In the genomic region with DNA sequence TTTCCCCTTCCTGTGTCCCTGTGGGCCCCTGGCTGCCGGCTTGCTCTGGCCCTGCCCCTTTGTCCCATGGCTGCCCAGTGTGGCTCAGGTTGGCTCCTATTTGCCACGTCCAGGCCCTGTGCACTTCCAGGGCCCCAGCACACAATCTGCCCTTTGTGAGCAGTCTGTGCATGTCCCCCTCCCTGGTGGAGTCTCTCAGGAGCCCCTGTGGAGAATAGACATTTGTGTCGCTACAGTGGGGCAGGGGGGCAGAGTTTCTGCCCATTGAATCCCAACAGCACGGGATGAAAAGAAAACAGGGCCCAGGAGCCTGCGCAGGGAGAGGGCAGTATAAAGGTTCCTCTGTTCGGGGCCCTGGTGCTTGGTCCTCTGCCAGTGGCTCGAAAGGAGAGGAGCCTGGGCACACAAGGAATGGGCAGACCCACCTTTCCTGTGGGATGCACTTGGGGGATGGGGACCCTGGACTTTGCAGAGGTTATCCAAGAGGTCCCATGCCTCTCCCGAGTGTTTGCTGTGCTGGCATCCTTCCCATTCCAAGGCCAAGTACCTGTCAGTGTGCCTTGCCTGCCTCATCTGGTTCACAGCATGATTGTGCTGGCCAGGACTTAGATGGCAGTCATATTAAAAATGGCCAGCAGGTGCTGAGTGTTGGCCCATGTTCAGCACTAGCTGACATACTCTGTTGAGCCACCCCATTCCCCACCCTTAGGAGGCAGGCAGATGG, we compare ENCODE assay signal across 8 mouse cellular contexts. TPM values are rescaled to one million over a fixed set of nuclear protein-coding genes. Genes with fewer than 3 reads are reported as not detected.
DNase-seq lines count a peak whose midpoint lies in the region; ATAC-seq lines count a peak whose summit lies in the region.

No protein-coding gene starts in this region.

- no peak overlapping the region for H3K4me3 ChIP-seq in forebrain, embryonic 12.5 days (replicated peaks)
- no peak overlapping the region for H3K4me3 ChIP-seq in limb, embryonic 13.5 days
- no peak overlapping the region for H3K4me3 ChIP-seq in neural tube, embryonic 14.5 days (ENCODE audit: low read depth, low read length)

- DNase-seq in heart, postnatal 4 days = peak; percentile 25
- no peak for DNase-seq in heart, adult 9 months (ENCODE audit: low spot score in 2 of 2)
- peak; percentile 64 for DNase-seq in kidney, adult 9 months
- no peak for DNase-seq in gastrocnemius, postnatal 10 days
- DNase-seq in adrenal gland, postnatal 14 days = no peak

- H3K27me3 ChIP-seq in forebrain, embryonic 12.5 days = no peaks in the 10 kb centered on the region
- H3K27me3 ChIP-seq in limb, embryonic 13.5 days = no peaks in the 10 kb centered on the region
- no peaks in the 10 kb centered on the region for H3K27me3 ChIP-seq in neural tube, embryonic 14.5 days (ENCODE audit: control insufficient read depth, insufficient read depth, low read length)

- no peak overlapping the region for H3K9ac ChIP-seq in forebrain, embryonic 12.5 days
- peak overlapping the region; percentile 25; the same call in 1 of the 2 replicates for H3K9ac ChIP-seq in limb, embryonic 13.5 days
- no peak overlapping the region for H3K9ac ChIP-seq in neural tube, embryonic 14.5 days (replicated peaks; ENCODE audit: low read depth, low read length)

- H3K36me3 ChIP-seq in forebrain, embryonic 12.5 days (replicated peaks) = peaks cover 41% of the 10 kb centered on the region
- peaks cover 43% of the 10 kb centered on the region for H3K36me3 ChIP-seq in limb, embryonic 13.5 days
- no peaks in the 10 kb centered on the region for H3K36me3 ChIP-seq in neural tube, embryonic 14.5 days (ENCODE audit: control insufficient read depth, insufficient read depth, low read length)

- peak; percentile 92 for ATAC-seq in forebrain, embryonic 12.5 days (ENCODE audit: low FRiP score)
- peak; percentile 74 for ATAC-seq in limb, embryonic 13.5 days (ENCODE audit: low FRiP score, low read depth)
- peak; percentile 93 for ATAC-seq in neural tube, embryonic 14.5 days (ENCODE audit: low read depth)

- WGBS in forebrain, embryonic 12.5 days = 32% methylated on average over 8 of the region's 8 CpGs
- WGBS in limb, embryonic 13.5 days = 69% methylated on average over 8 of the region's 8 CpGs
- WGBS in neural tube, embryonic 14.5 days = 32% methylated on average over 8 of the region's 8 CpGs

- peak overlapping the region; percentile 92 for H3K27ac ChIP-seq in forebrain, embryonic 12.5 days
- H3K27ac ChIP-seq in limb, embryonic 13.5 days = peak overlapping the region; percentile 76
- peak overlapping the region; percentile 78 for H3K27ac ChIP-seq in neural tube, embryonic 14.5 days (ENCODE audit: low read depth, low read length)

- peaks cover 21% of the 10 kb centered on the region for H3K4me1 ChIP-seq in forebrain, embryonic 12.5 days
- H3K4me1 ChIP-seq in limb, embryonic 13.5 days = peaks cover 7% of the 10 kb centered on the region; the same call in 1 of the 2 replicates
- H3K4me1 ChIP-seq in neural tube, embryonic 14.5 days (ENCODE audit: control insufficient read depth, insufficient read depth, low read length) = no peaks in the 10 kb centered on the region; the same call in 1 of the 2 replicates

- H3K9me3 ChIP-seq in forebrain, embryonic 12.5 days = no peaks in the 10 kb centered on the region
- H3K9me3 ChIP-seq in limb, embryonic 13.5 days = no peaks in the 10 kb centered on the region
- H3K9me3 ChIP-seq in neural tube, embryonic 14.5 days (ENCODE audit: control insufficient read depth, low read length) = no peaks in the 10 kb centered on the region

- peak overlapping the region; percentile 25 for H3K4me2 ChIP-seq in forebrain, embryonic 12.5 days
- peak overlapping the region; percentile 14; the same call in 1 of the 2 replicates for H3K4me2 ChIP-seq in limb, embryonic 13.5 days (replicated peaks)
- H3K4me2 ChIP-seq in neural tube, embryonic 14.5 days (ENCODE audit: low read depth, low read length) = no peak overlapping the region

RNA-seq across cellular contexts. Expression of a gene that starts 11.6 kb away (rescaled TPM):
- 10 to 100 TPM; 50.4 to 51.1 TPM for total RNA-seq in heart, postnatal 4 days (2021)
- polyA plus RNA-seq in forebrain, embryonic 12.5 days (2016; fragmentation: Nextera tagmentation; extraction: Ambion mirVana) = 87.4 and 90.3 TPM in 2 replicates
- 112 and 114 TPM in 2 replicates for polyA plus RNA-seq in limb, embryonic 13.5 days (2015; fragmentation: Nextera tagmentation; extraction: Ambion mirVana)
- 54.5 and 59.9 TPM in 2 replicates for polyA plus RNA-seq in neural tube, embryonic 14.5 days (2014; fragmentation: Nextera tagmentation; extraction: Ambion mirVana)
- total RNA-seq in gastrocnemius, postnatal 10 days (2021) = 10 to 100 TPM; 27.2 to 34.6 TPM
- total RNA-seq in adrenal gland, postnatal 14 days (2021) = 53.0 and 59.1 TPM in 2 replicates

RNA-seq across cellular contexts. Expression of a gene that starts 12.7 kb away (rescaled TPM):
- total RNA-seq in heart, postnatal 4 days (2021) = 10 to 100 TPM; 21.1 to 24.0 TPM
- polyA plus RNA-seq in forebrain, embryonic 12.5 days (2016; fragmentation: Nextera tagmentation; extraction: Ambion mirVana) = 73.5 and 86.5 TPM in 2 replicates
- polyA plus RNA-seq in limb, embryonic 13.5 days (2015; fragmentation: Nextera tagmentation; extraction: Ambion mirVana) = 50.3 and 54.3 TPM in 2 replicates
- 17.8 and 22.1 TPM in 2 replicates for polyA plus RNA-seq in neural tube, embryonic 14.5 days (2014; fragmentation: Nextera tagmentation; extraction: Ambion mirVana)
- 10 to 100 TPM; 25.0 to 25.5 TPM for total RNA-seq in gastrocnemius, postnatal 10 days (2021)
- 8.3 and 10.7 TPM in 2 replicates for total RNA-seq in adrenal gland, postnatal 14 days (2021)

Comparison
In these comparisons a context has a peak if more than half of its experiments do, and no peak if none do; other contexts are left out.
1. DNase-seq: peak in heart, postnatal 4 days (single experiment) and kidney, adult 9 months (single experiment); none in heart, adult 9 months (0 of 2), gastrocnemius, postnatal 10 days (single experiment) and adrenal gland, postnatal 14 days (single experiment).
2. Peak in every context shown above with its lines, with median percentiles within 50 percentile points of each other: ATAC-seq and H3K27ac ChIP-seq.